Mouse (Mus musculus) heart, postnatal 0 days (tissue): ENCODE data around the gene 2310022A10Rik.

Source experiments
- CTCF ChIP-seq: IDR thresholded peaks from 2 replicates; pipeline ENCODE4 v1.5.1; 2016; ENCODE audit warnings: antibody characterized with exemption, control low read depth, low read depth
- EP300 ChIP-seq: IDR thresholded peaks from 2 replicates; pipeline ENCODE4 v1.6.1; 2016; ENCODE audit warnings: antibody characterized with exemption, low read depth

GRCm38 (mm10) chr7:27544675-27545370 lies 8.2 kb upstream of the 2310022A10Rik start:
- TF ChIP-seq EP300 (no peak), CTCF (no peak)
